Mouse (Mus musculus) embryonic facial prominence, embryonic 14.5 days (tissue): ENCODE results near the gene Esrrb. TPM values are rescaled to one million over a fixed set of nuclear protein-coding genes. Genes with fewer than 3 reads are reported as not detected.

ENCODE experiments used
- ATAC-seq: fragments of 200-750 bp; cut with Nextera tagmentation; 2 replicates; pipeline ENCODE4 v1.8.0; 2017; ENCODE audit warnings: low read depth, moderate number of reproducible peaks, moderate TSS enrichment
- DNase-seq: peaks from one replicate; pipeline ENCODE4 v3.0.0-alpha.2; 2015; ENCODE audit warnings: low spot score
- H3K27ac ChIP-seq: fragments of 300-500 bp; sonication (generic); replicated peaks from 2 replicates; pipeline ENCODE4 v1.5.1; 2014; ENCODE audit warnings: low read depth, mild to moderate bottlenecking, low read length, moderate library complexity
- H3K27me3 ChIP-seq: fragments of 300-500 bp; sonication (generic); replicated peaks from 2 replicates; pipeline ENCODE4 v1.6.1; 2014; ENCODE audit warnings: low read length; ENCODE audit not compliant: control insufficient read depth, insufficient read depth
- H3K36me3 ChIP-seq: fragments of 300-500 bp; sonication (generic); 2 replicates; pipeline ENCODE4 v1.6.1; 2014; ENCODE audit warnings: low read length, mixed read lengths; ENCODE audit not compliant: control insufficient read depth, insufficient read depth
- H3K4me1 ChIP-seq: fragments of 300-500 bp; sonication (generic); 2 replicates; pipeline ENCODE4 v1.6.1; 2014; ENCODE audit warnings: antibody characterized with exemption, low read length; ENCODE audit not compliant: control insufficient read depth, insufficient read depth
- H3K4me2 ChIP-seq: fragments of 300-500 bp; sonication (generic); 2 replicates; pipeline ENCODE4 v1.6.1; 2014; ENCODE audit warnings: low read depth, mild to moderate bottlenecking, low read length, moderate library complexity, mixed read lengths
- H3K4me3 ChIP-seq: fragments of 300-500 bp; sonication (generic); 2 replicates; pipeline ENCODE4 v1.5.1; 2014; ENCODE audit warnings: low read depth, mild to moderate bottlenecking, low read length
- H3K9ac ChIP-seq: fragments of 300-500 bp; sonication (generic); 2 replicates; pipeline ENCODE4 v1.6.1; 2014; ENCODE audit warnings: low read depth, mild to moderate bottlenecking, low read length, moderate library complexity, mixed read lengths
- H3K9me3 ChIP-seq: fragments of 300-500 bp; sonication (generic); 2 replicates; pipeline ENCODE4 v1.6.1; 2016; ENCODE audit warnings: low read length; ENCODE audit not compliant: control insufficient read depth
- WGBS: fragments of 180-500 bp; shearing (Covaris S2); extraction: QIAGEN DNeasy Blood & Tissue Kit; methylation state at CpG from one replicate; pipeline ENCODE4 v1.1.7; 2014; 5-methylcytosine and 5-hydroxymethylcytosine counted together
- polyA plus RNA-seq: library from polyadenylated mRNA; unstranded; fragments of >200 nt; fragmentation: Nextera tagmentation; extraction: Ambion mirVana; gene quantifications from 2 replicates; pipeline ENCODE4 v1.2.1, GENCODE M21; 2014

The Esrrb gene
- 0.41 and 0.67 TPM in 2 replicates for polyA plus RNA-seq

DNA sequence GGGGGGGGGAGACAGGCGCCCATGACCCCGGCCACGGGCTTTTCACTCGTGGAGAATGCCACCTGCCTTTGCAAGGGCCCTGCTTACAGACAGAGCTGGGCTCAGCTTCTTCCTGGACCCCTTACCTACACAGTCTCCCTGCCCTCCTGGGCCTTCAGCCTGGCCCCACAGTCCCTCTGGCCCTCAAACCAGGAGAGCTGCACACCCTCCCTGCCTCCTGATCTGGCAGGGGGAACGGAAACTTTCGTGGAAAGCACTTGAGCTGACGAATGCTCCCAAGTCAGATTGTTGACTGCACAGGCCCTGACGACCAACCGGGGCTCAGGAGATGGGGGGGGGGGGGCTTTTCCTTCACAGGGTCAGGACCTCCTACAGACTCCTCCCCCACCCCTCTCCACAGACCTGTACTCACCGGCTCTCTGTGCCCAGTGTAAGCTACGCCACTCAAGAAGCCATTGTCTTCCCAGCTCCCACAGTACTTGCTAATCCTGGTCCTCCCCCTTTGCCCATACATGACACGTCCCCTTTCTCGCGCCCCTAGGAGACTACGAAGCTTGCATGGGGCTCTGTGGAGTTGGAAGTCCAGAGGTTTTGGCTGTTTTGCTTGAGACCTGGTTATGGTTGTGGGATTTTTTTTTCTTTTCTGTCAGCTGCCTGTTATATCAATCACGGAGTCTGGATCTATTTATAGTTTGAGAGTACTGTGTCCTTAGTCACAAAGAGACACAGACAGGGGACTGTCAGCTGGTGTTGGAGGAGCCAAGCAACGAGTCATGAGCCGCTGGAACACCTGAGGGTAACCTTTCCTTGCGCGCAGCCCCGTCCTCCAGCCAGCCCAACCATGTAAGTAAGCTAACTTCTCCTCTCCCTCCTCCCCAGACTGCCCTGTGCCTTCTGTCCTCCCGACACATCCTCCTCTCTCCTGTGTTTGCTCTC is at the start of gene Esrrb:
TSS of gene Esrrb (plus strand) at position 422 of the 936 bp plus-strand sequence.
- H3K27ac ChIP-seq, result no peak within 1 kb of the TSS
- H3K4me3 ChIP-seq, result no peak within 1 kb of the TSS
- 28% methylated on average over 22 of the region's 22 CpGs for WGBS
- peak within 1 kb of the TSS; percentile 15; the same call in 1 of the 2 replicates for H3K4me2 ChIP-seq
- DNase-seq (peak; percentile 19), ATAC-seq (no peak)
- no peaks in the 10 kb centered on the region for H3K9me3 ChIP-seq
- H3K9ac ChIP-seq, result no peak within 1 kb of the TSS
- no peaks in the 10 kb centered on the region for H3K36me3 ChIP-seq
- H3K4me1 ChIP-seq, result peaks cover 23% of the 10 kb centered on the region
- H3K27me3 ChIP-seq, result peaks cover 6% of the 10 kb centered on the region; the same call in 1 of the 2 replicates

- Histone ChIP-seq H3K4me3 (no peak overlapping the region), H3K4me2 (peak overlapping the region; percentile 4), H3K9ac (no peak overlapping the region), H3K9me3 (no peaks in the 10 kb centered on the region), H3K4me1 (no peaks in the 10 kb centered on the region), H3K27me3 (no peaks in the 10 kb centered on the region), H3K36me3 (no peaks in the 10 kb centered on the region), H3K27ac (no peak overlapping the region)
- WGBS, result 24% methylated on average over 12 of the region's 12 CpGs
- ATAC-seq, result no peak
- peak; percentile 24 for DNase-seq
Measured at GRCm38 (mm10) chr12:86320629-86321028, 40.3 kb upstream of the Esrrb start.

DNA sequence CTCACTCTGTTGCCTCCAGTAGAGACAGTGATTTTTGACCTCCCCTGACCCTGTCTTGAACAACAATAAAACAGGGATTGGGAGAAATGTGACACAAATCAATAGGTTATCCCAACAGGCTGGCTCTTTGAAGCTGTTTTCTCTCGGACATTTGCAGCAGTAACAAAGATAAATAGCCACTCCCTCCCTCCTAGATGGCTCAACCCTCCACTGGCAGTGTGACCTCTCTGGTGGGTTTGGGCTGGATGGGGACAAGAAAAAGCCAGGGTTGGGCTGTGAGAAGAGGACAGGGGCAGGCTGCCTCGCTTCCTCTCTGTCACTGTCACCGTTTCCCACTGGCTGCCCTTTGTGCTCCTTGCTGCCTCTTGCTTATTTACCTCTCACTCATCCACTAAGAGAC is 36.6 kb upstream of the Esrrb start:
- Histone ChIP-seq H3K4me2 (no peak overlapping the region), H3K9ac (no peak overlapping the region), H3K27me3 (no peaks in the 10 kb centered on the region), H3K9me3 (no peaks in the 10 kb centered on the region), H3K4me1 (no peaks in the 10 kb centered on the region), H3K27ac (no peak overlapping the region), H3K36me3 (no peaks in the 10 kb centered on the region), H3K4me3 (no peak overlapping the region)
- 47% methylated on average over 3 of the region's 3 CpGs for WGBS
- ATAC-seq, result no peak
- no peak for DNase-seq

DNA sequence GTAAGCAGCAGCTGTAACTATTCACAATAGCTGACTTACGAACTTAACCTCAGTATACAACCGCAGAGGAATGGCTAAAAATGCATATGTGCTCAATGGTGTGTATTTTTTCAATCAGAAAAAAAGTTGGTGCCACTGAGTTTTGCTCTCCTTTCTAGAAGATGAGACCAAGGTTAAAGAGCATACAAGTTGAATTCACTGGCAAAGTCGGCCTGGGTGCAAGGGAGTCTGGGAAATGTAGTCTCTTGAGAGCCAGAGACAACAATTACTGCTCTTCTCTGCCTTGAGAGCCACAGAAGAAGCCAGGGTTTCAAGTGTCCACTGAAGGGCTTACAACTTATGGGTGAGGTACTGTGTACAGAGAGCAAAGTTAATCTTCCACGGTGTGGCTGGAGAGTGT is 31.1 kb upstream of the Esrrb start:
- no peak overlapping the region for H3K27ac ChIP-seq
- H3K4me2 ChIP-seq, result no peak overlapping the region
- no peaks in the 10 kb centered on the region for H3K27me3 ChIP-seq
- H3K36me3 ChIP-seq, result no peaks in the 10 kb centered on the region
- H3K4me3 ChIP-seq, result no peak overlapping the region
- no peak for ATAC-seq
- 57% methylated on average over 4 of the region's 4 CpGs for WGBS
- no peak for DNase-seq
- H3K9me3 ChIP-seq, result no peaks in the 10 kb centered on the region
- H3K9ac ChIP-seq, result no peak overlapping the region
- H3K4me1 ChIP-seq, result no peaks in the 10 kb centered on the region

- DNase-seq (no peak), ATAC-seq (no peak)
- Histone ChIP-seq H3K4me2 (no peak overlapping the region), H3K36me3 (no peaks in the 10 kb centered on the region), H3K27ac (no peak overlapping the region), H3K9ac (no peak overlapping the region), H3K27me3 (no peaks in the 10 kb centered on the region), H3K4me3 (no peak overlapping the region), H3K9me3 (no peaks in the 10 kb centered on the region), H3K4me1 (no peaks in the 10 kb centered on the region)
- WGBS, result 86% methylated on average over 9 of the region's 9 CpGs
Measured at GRCm38 (mm10) chr12:86330684-86331083, 30.2 kb upstream of the Esrrb start.

DNA sequence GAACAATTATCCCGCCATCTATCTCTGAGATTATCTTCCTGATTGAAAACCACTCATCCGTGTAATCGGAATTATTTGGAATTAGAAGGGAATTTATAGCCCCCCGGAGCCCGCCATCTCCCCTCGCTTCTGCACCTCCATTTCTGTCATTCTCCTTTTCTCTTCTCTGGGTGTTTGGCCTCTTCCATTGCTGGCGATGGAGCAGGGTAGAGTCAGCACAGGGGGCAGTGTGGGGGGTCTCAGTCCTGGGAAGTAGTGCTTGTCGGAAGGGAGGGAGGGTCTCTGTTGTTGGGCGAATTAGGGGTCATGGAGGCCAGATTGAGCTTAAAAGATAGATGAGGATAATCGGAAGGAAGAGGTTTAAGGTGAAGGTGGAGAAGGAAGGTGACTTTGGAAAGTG is 29.7 kb upstream of the Esrrb start:
- Histone ChIP-seq H3K4me1 (no peaks in the 10 kb centered on the region), H3K27ac (no peak overlapping the region), H3K4me3 (no peak overlapping the region), H3K9me3 (no peaks in the 10 kb centered on the region), H3K9ac (no peak overlapping the region), H3K36me3 (no peaks in the 10 kb centered on the region), H3K27me3 (no peaks in the 10 kb centered on the region), H3K4me2 (no peak overlapping the region)
- WGBS, result 76% methylated on average over 10 of the region's 10 CpGs
- ATAC-seq, result no peak
- no peak for DNase-seq

GRCm38 (mm10) chr12:86336209-86336608 is 24.7 kb upstream of the Esrrb start:
- no peak for DNase-seq
- no peak overlapping the region for H3K9ac ChIP-seq
- no peak overlapping the region for H3K4me3 ChIP-seq
- H3K27me3 ChIP-seq, result no peaks in the 10 kb centered on the region
- ATAC-seq, result no peak
- H3K9me3 ChIP-seq, result no peaks in the 10 kb centered on the region
- H3K27ac ChIP-seq, result no peak overlapping the region
- 94% methylated on average over 3 of the region's 3 CpGs for WGBS
- H3K4me1 ChIP-seq, result no peaks in the 10 kb centered on the region
- no peak overlapping the region for H3K4me2 ChIP-seq
- H3K36me3 ChIP-seq, result no peaks in the 10 kb centered on the region

DNA sequence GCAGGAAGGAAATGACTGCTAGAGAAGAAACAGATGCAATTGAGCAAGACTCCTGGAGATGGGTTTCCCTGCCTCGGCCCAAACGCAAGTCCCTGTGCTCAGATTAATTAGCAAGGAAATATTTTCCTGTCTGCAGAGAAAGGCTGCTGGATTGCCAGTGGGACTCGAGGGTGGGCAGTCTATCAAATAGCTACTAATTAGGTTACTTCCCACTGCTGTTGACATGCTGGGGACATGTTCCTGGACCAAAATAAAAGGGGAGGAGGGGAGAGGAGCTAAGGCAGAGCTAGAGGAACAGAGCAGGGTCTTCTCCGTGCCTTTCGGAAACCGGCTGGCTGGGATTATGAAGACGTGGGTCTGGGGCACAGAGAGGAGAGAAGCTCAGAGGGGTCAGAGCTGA is 24.0 kb upstream of the Esrrb start:
- no peak for ATAC-seq
- no peak overlapping the region for H3K4me3 ChIP-seq
- H3K27me3 ChIP-seq, result no peaks in the 10 kb centered on the region
- H3K9ac ChIP-seq, result no peak overlapping the region
- H3K36me3 ChIP-seq, result no peaks in the 10 kb centered on the region
- DNase-seq, result no peak
- H3K4me2 ChIP-seq, result no peak overlapping the region
- no peaks in the 10 kb centered on the region for H3K4me1 ChIP-seq
- 39% methylated on average over 7 of the region's 7 CpGs for WGBS
- H3K27ac ChIP-seq, result no peak overlapping the region
- no peaks in the 10 kb centered on the region for H3K9me3 ChIP-seq

DNA sequence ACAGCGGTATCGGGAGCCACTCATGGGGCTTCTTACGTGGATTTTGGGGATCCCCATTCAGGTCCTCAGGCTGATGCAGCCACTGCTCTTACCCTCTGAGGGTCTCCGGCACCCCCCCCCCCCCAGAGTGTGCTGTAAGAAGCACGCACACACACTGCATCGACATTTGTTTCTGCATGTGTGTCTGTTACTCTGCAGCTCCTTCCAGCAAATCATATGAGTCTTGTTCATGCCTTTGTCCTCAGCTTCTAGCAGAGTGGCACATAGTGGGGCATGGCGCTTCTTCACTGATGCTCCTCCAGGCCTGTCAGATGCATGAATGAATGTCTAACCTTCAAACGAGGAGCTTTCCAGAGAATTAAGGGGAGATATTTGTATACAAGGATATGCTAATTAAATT is 11.4 kb upstream of the Esrrb start:
- no peaks in the 10 kb centered on the region for H3K4me1 ChIP-seq
- 0 out of 2 replicates have a peak, but pooled peaks cover 2% of the 10 kb centered on the region for H3K27me3 ChIP-seq
- no peak for DNase-seq
- H3K4me2 ChIP-seq, result no peak overlapping the region
- H3K9me3 ChIP-seq, result no peaks in the 10 kb centered on the region
- H3K4me3 ChIP-seq, result no peak overlapping the region
- no peak overlapping the region for H3K9ac ChIP-seq
- WGBS, result 82% methylated on average over 8 of the region's 8 CpGs
- H3K36me3 ChIP-seq, result no peaks in the 10 kb centered on the region
- ATAC-seq, result no peak
- H3K27ac ChIP-seq, result no peak overlapping the region
